Mouse (Mus musculus): ENCODE data around the gene Mrgbp. TPM values are rescaled to one million over a fixed set of nuclear protein-coding genes. Genes with fewer than 3 reads are reported as not detected.

Gene Mrgbp
- polyA plus RNA-seq, 1 experiment from 2014 or later = 52.4 TPM

GRCm38 (mm10) chr2:180555219-180555618 lies 25.9 kb upstream of the Mrgbp start:
- Histone ChIP-seq H3K4me3 (ENCODE audit: low read depth, low read length) (no peak overlapping the region), H3K9ac (ENCODE audit: low read length) (no peak overlapping the region), H3K9me3 (replicated peaks; ENCODE audit: control insufficient read depth, low read length) (no peaks in the 10 kb centered on the region), H3K27me3 (replicated peaks; ENCODE audit: control insufficient read depth, insufficient read depth, low read length) (no peaks in the 10 kb centered on the region), H3K4me2 (ENCODE audit: low read length) (no peak overlapping the region), H3K4me1 (ENCODE audit: control insufficient read depth, insufficient read depth, low read length) (no peaks in the 10 kb centered on the region), H3K36me3 (ENCODE audit: control insufficient read depth, insufficient read depth, low read length) (no peaks in the 10 kb centered on the region), H3K27ac (ENCODE audit: low read depth, low read length) (no peak overlapping the region)
- no peak for ATAC-seq
- 43% methylated on average over 3 of the region's 3 CpGs for WGBS
- DNase-seq (ENCODE audit: low spot score) = peak; percentile 57

- no peaks in the 10 kb centered on the region for H3K27me3 ChIP-seq (replicated peaks; ENCODE audit: control insufficient read depth, insufficient read depth, low read length)
- 86% methylated on average over 3 of the region's 3 CpGs for WGBS
- H3K4me3 ChIP-seq (ENCODE audit: low read depth, low read length) = no peak overlapping the region
Observed at GRCm38 (mm10) chr2:180556470-180556869, 24.6 kb upstream of the Mrgbp start.

GRCm38 (mm10) chr2:180560245-180560644 lies 20.9 kb upstream of the Mrgbp start:
- Histone ChIP-seq H3K36me3 (ENCODE audit: control insufficient read depth, insufficient read depth, low read length) (no peaks in the 10 kb centered on the region), H3K4me2 (ENCODE audit: low read length) (no peak overlapping the region), H3K27me3 (replicated peaks; ENCODE audit: control insufficient read depth, insufficient read depth, low read length) (no peaks in the 10 kb centered on the region), H3K27ac (ENCODE audit: low read depth, low read length) (no peak overlapping the region), H3K9me3 (replicated peaks; ENCODE audit: control insufficient read depth, low read length) (no peaks in the 10 kb centered on the region), H3K9ac (ENCODE audit: low read length) (no peak overlapping the region), H3K4me1 (ENCODE audit: control insufficient read depth, insufficient read depth, low read length) (no peaks in the 10 kb centered on the region), H3K4me3 (ENCODE audit: low read depth, low read length) (no peak overlapping the region)
- WGBS = 51% methylated on average over 5 of the region's 5 CpGs
- ATAC-seq (no peak), DNase-seq (ENCODE audit: low spot score) (no peak)

More at GRCm38 (mm10) chr2:180556470-180556869, 24.6 kb upstream of the Mrgbp start:
- DNase-seq (ENCODE audit: low spot score) (no peak), ATAC-seq (no peak)
- Histone ChIP-seq H3K9me3 (replicated peaks; ENCODE audit: control insufficient read depth, low read length) (no peaks in the 10 kb centered on the region), H3K9ac (ENCODE audit: low read length) (no peak overlapping the region), H3K4me2 (ENCODE audit: low read length) (no peak overlapping the region), H3K4me1 (ENCODE audit: control insufficient read depth, insufficient read depth, low read length) (no peaks in the 10 kb centered on the region), H3K27ac (ENCODE audit: low read depth, low read length) (no peak overlapping the region), H3K36me3 (ENCODE audit: control insufficient read depth, insufficient read depth, low read length) (no peaks in the 10 kb centered on the region)

DNA sequence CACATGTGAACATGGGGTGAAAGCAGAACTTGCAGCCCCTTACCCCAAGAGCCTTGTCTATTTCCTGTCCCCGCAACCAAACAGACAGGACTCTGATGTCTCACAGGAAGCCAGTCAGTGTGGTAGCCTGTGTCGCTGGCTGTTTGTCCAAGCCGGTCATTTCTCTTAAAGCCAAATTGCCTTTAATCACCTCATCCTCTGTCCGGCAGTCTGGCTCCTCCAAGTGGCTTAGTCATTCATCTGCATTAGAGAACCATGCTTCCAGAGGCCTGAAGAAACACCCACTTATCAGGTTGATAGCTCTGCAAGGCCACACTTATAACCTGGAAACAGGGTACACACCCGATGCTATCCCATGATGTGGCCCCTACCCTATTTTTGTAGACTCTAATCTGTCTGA lies 19.0 kb upstream of the Mrgbp start:
- Histone ChIP-seq H3K36me3 (ENCODE audit: control insufficient read depth, insufficient read depth, low read length) (no peaks in the 10 kb centered on the region), H3K4me2 (ENCODE audit: low read length) (no peak overlapping the region), H3K9ac (ENCODE audit: low read length) (no peak overlapping the region), H3K27ac (ENCODE audit: low read depth, low read length) (no peak overlapping the region), H3K4me1 (ENCODE audit: control insufficient read depth, insufficient read depth, low read length) (no peaks in the 10 kb centered on the region), H3K27me3 (replicated peaks; ENCODE audit: control insufficient read depth, insufficient read depth, low read length) (no peaks in the 10 kb centered on the region), H3K4me3 (ENCODE audit: low read depth, low read length) (no peak overlapping the region), H3K9me3 (replicated peaks; ENCODE audit: control insufficient read depth, low read length) (no peaks in the 10 kb centered on the region)
- 76% methylated on average over 5 of the region's 5 CpGs for WGBS
- ATAC-seq (no peak), DNase-seq (ENCODE audit: low spot score) (no peak)

DNA sequence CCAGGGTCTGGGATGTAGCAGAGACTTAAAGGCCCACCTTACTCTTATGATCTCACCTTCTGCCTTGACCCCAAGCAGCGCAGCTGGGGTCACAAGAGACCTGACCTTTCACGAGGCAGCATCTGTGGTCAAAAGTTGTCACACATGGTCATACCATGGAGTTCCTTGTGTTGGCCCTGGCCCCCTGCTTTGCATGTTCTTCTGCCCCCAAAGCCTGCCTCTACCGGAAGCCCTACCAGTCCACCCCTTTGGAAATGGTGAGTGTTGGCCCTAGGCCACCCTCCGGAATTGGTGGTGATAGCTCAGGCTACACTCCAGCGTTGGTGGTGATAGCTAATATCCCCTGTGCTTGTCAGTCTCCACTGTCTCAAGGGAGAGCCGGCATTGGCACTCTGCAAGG lies 17.8 kb upstream of the Mrgbp start:
- 58% methylated on average over 6 of the region's 6 CpGs for WGBS

GRCm38 (mm10) chr2:180563841-180564240 lies 17.3 kb upstream of the Mrgbp start:
- H3K4me3 ChIP-seq (ENCODE audit: low read depth, low read length) = no peak overlapping the region
- ATAC-seq = peak; percentile 40; the same call in 1 of the 2 replicates
- no peaks in the 10 kb centered on the region for H3K27me3 ChIP-seq (replicated peaks; ENCODE audit: control insufficient read depth, insufficient read depth, low read length)
- H3K9ac ChIP-seq (ENCODE audit: low read length) = no peak overlapping the region
- H3K9me3 ChIP-seq (replicated peaks; ENCODE audit: control insufficient read depth, low read length) = no peaks in the 10 kb centered on the region
- 34% methylated on average over 5 of the region's 5 CpGs for WGBS
- peaks cover 1% of the 10 kb centered on the region; the same call in 1 of the 2 replicates for H3K4me1 ChIP-seq (ENCODE audit: control insufficient read depth, insufficient read depth, low read length)
- no peak overlapping the region for H3K27ac ChIP-seq (ENCODE audit: low read depth, low read length)
- H3K36me3 ChIP-seq (ENCODE audit: control insufficient read depth, insufficient read depth, low read length) = no peaks in the 10 kb centered on the region
- peak; percentile 35 for DNase-seq (ENCODE audit: low spot score)
- H3K4me2 ChIP-seq (ENCODE audit: low read length) = no peak overlapping the region

More for the DNA sequence above, 17.8 kb upstream of the Mrgbp start:
- Histone ChIP-seq H3K4me3 (ENCODE audit: low read depth, low read length) (no peak overlapping the region), H3K27ac (ENCODE audit: low read depth, low read length) (no peak overlapping the region), H3K27me3 (replicated peaks; ENCODE audit: control insufficient read depth, insufficient read depth, low read length) (no peaks in the 10 kb centered on the region), H3K4me1 (ENCODE audit: control insufficient read depth, insufficient read depth, low read length) (no peaks in the 10 kb centered on the region), H3K9me3 (replicated peaks; ENCODE audit: control insufficient read depth, low read length) (no peaks in the 10 kb centered on the region), H3K9ac (ENCODE audit: low read length) (no peak overlapping the region), H3K36me3 (ENCODE audit: control insufficient read depth, insufficient read depth, low read length) (no peaks in the 10 kb centered on the region), H3K4me2 (ENCODE audit: low read length) (no peak overlapping the region)
- ATAC-seq (no peak), DNase-seq (ENCODE audit: low spot score) (no peak)

DNA sequence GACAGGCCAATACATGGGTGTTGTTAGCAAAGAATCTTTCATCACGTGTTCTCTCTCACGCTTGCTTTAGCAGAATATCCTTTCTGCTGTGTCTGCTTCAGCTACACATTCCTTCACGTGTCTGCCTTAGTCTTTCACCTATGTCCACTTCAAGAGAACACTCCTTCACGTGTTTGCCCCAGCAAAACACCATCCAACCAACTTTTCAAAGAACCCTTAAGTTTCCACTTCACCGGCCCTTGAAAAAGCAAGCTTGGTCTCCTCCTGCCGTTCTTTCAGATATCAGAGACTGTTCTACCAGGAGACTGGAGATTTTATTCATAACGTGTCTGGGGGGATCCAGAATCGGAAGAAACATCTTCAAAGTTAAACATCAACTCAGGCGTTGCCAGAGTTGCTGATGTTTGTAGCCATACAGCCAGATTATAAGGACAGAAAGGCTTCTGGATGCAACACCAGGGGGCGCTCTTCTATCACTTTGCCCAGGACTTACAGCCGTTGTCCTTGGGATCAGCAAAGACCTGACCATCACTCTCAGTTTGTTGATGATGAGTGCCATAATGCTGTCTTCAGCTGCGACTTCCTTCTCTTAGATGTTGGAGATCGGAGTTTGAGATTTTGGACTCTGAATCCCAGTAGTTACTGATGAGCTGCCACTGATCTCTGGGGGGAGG lies 14.7 kb upstream of the Mrgbp start:
- no peaks in the 10 kb centered on the region for H3K27me3 ChIP-seq (replicated peaks; ENCODE audit: control insufficient read depth, insufficient read depth, low read length)
- H3K4me3 ChIP-seq (ENCODE audit: low read depth, low read length) = no peak overlapping the region
- H3K9ac ChIP-seq (ENCODE audit: low read length) = no peak overlapping the region
- H3K27ac ChIP-seq (ENCODE audit: low read depth, low read length) = no peak overlapping the region
- ATAC-seq (no peak), DNase-seq (ENCODE audit: low spot score) (peak; percentile 60)
- no peaks in the 10 kb centered on the region for H3K36me3 ChIP-seq (ENCODE audit: control insufficient read depth, insufficient read depth, low read length)
- WGBS = 34% methylated on average over 13 of the region's 13 CpGs
- no peak overlapping the region for H3K4me2 ChIP-seq (ENCODE audit: low read length)
- peaks cover 8% of the 10 kb centered on the region; the same call in 1 of the 2 replicates for H3K4me1 ChIP-seq (ENCODE audit: control insufficient read depth, insufficient read depth, low read length)
- H3K9me3 ChIP-seq (replicated peaks; ENCODE audit: control insufficient read depth, low read length) = no peaks in the 10 kb centered on the region

GRCm38 (mm10) chr2:180569028-180569643 lies 12.0 kb upstream of the Mrgbp start:
- Histone ChIP-seq H3K36me3 (ENCODE audit: control insufficient read depth, insufficient read depth, low read length) (no peaks in the 10 kb centered on the region), H3K9ac (ENCODE audit: low read length) (no peak overlapping the region), H3K4me1 (ENCODE audit: control insufficient read depth, insufficient read depth, low read length) (peaks cover 8% of the 10 kb centered on the region; the same call in 1 of the 2 replicates), H3K4me3 (ENCODE audit: low read depth, low read length) (no peak overlapping the region), H3K4me2 (ENCODE audit: low read length) (no peak overlapping the region), H3K27me3 (replicated peaks; ENCODE audit: control insufficient read depth, insufficient read depth, low read length) (no peaks in the 10 kb centered on the region), H3K27ac (ENCODE audit: low read depth, low read length) (no peak overlapping the region; the same call in 1 of the 2 replicates), H3K9me3 (replicated peaks; ENCODE audit: control insufficient read depth, low read length) (no peaks in the 10 kb centered on the region)
- DNase-seq (ENCODE audit: low spot score) (peak; percentile 64), ATAC-seq (peak; percentile 63)
- 31% methylated on average over 3 of the region's 3 CpGs for WGBS

GRCm38 (mm10) chr2:180576482-180576881 lies 4.6 kb upstream of the Mrgbp start:
- Histone ChIP-seq H3K4me2 (ENCODE audit: low read length) (no peak overlapping the region), H3K4me1 (ENCODE audit: control insufficient read depth, insufficient read depth, low read length) (no peaks in the 10 kb centered on the region), H3K4me3 (ENCODE audit: low read depth, low read length) (no peak overlapping the region), H3K9me3 (replicated peaks; ENCODE audit: control insufficient read depth, low read length) (no peaks in the 10 kb centered on the region), H3K27ac (ENCODE audit: low read depth, low read length) (no peak overlapping the region), H3K36me3 (ENCODE audit: control insufficient read depth, insufficient read depth, low read length) (no peaks in the 10 kb centered on the region), H3K9ac (ENCODE audit: low read length) (no peak overlapping the region), H3K27me3 (replicated peaks; ENCODE audit: control insufficient read depth, insufficient read depth, low read length) (no peaks in the 10 kb centered on the region)
- 45% methylated on average over 4 of the region's 4 CpGs for WGBS
- DNase-seq (ENCODE audit: low spot score) (no peak), ATAC-seq (no peak)

Measured in forebrain, embryonic 14.5 days (tissue).